Mouse (Mus musculus) lung, adult 2 months (tissue): ENCODE results near the gene Qrich2.

Source experiments
- CTCF ChIP-seq: fragments of 200-500 bp; IDR thresholded peaks from 2 replicates; pipeline ENCODE4 v1.5.1; 2011; ENCODE audit warnings: mild to moderate bottlenecking, low read length, control low read depth; ENCODE audit not compliant: insufficient read depth
- POLR2A ChIP-seq: fragments of 200-500 bp; IDR thresholded peaks from 2 replicates; pipeline ENCODE4 v1.6.1; 2011; ENCODE audit warnings: low read depth, mild to moderate bottlenecking, control low read depth, low read length, borderline replicate concordance; ENCODE audit errors: extremely low read depth

- TF ChIP-seq CTCF (no peak), POLR2A (no peak)
Observed at GRCm38 (mm10) chr11:116472275-116472674, 6.2 kb upstream of the Qrich2 start.
